Mouse (Mus musculus) megakaryocyte, embryonic 14.5 days (primary cell): ENCODE data around the gene Wasf1.

Experiments
- FLI1 ChIP-seq: IDR thresholded peaks from 2 replicates; pipeline ENCODE4 v1.6.1; 2012; ENCODE audit warnings: low read length, inconsistent platforms, mixed read lengths
- GATA1 ChIP-seq: IDR thresholded peaks from 3 replicates; pipeline ENCODE4 v1.6.1; 2012; ENCODE audit warnings: mixed read lengths, low read length, inconsistent platforms, borderline replicate concordance

GRCm38 (mm10) chr10:40878246-40878645 is 5.0 kb upstream of the Wasf1 start:
- no peak for TF ChIP-seq GATA1
- no peak for TF ChIP-seq FLI1
